Mouse (Mus musculus): ENCODE results near the gene Slc9a1. TPM values are rescaled to one million over a fixed set of nuclear protein-coding genes. Genes with fewer than 3 reads are reported as not detected.

Slc9a1 gene
- polyA plus RNA-seq, 1 experiment from 2014 or later: 7.2 TPM

- no peak for ATAC-seq (replicated peaks; ENCODE audit: extremely low read depth, insufficient read depth, low FRiP score)
- H3K4me3 ChIP-seq (ENCODE audit: low read length): peak overlapping the region; percentile 87
- peak overlapping the region; percentile 86 for H3K4me2 ChIP-seq (ENCODE audit: low read depth, low read length)
- no peaks in the 10 kb centered on the region for H3K27me3 ChIP-seq (ENCODE audit: control insufficient read depth, insufficient read depth, low read length)
- peak overlapping the region; percentile 80 for H3K27ac ChIP-seq (ENCODE audit: low read length)
- no peaks in the 10 kb centered on the region for H3K9me3 ChIP-seq (replicated peaks; ENCODE audit: control insufficient read depth, low read length)
- H3K36me3 ChIP-seq (ENCODE audit: control insufficient read depth, insufficient read depth): no peaks in the 10 kb centered on the region; the same call in 1 of the 2 replicates
- H3K9ac ChIP-seq (ENCODE audit: low read length): peak overlapping the region; percentile 95
- WGBS: 60% methylated on average over 22 of the region's 22 CpGs
- peaks cover 40% of the 10 kb centered on the region for H3K4me1 ChIP-seq (ENCODE audit: control insufficient read depth, insufficient read depth, low read length)
Observed at GRCm38 (mm10) chr4:133370298-133371274, 1.1 kb downstream of the Slc9a1 start.

DNA sequence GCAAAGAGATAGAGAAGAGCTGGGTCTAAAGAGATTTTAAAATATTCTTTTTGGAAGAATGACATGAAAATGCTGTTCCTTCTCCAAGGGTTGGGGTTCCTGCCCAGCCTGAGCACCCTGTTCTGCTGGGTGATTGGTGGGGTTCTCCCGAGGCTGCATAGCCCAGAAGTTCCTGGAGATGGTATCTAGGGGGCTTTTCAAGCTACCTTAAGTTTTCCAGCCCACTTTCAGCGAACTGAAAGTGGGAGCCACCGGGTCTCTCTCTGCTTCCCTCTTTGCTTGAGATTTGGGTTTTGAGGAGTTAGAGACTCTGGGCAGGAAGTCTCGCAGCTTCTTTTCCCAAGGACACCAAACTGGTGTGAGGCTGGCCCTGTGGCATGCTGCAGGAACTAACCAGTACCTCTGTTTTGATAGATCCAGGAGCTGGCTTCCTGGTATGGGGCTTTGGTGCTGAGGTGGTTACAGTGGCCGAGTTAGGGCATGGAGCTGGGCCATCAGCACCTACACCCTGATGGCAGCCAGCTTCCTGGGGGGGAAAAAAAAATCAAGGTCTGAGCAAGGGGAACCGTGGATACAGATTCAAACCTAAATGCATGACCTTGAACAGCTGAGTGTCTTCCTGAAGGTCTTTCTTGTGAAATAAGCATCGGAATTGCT is 2.2 kb downstream of the Slc9a1 start:
- H3K4me3 ChIP-seq (ENCODE audit: low read length): peak overlapping the region; percentile 87
- no peaks in the 10 kb centered on the region for H3K27me3 ChIP-seq (ENCODE audit: control insufficient read depth, insufficient read depth, low read length)
- ATAC-seq (replicated peaks; ENCODE audit: extremely low read depth, insufficient read depth, low FRiP score): no peak
- H3K27ac ChIP-seq (ENCODE audit: low read length): peak overlapping the region; percentile 72
- H3K4me2 ChIP-seq (ENCODE audit: low read depth, low read length): peak overlapping the region; percentile 86
- no peaks in the 10 kb centered on the region; the same call in 1 of the 2 replicates for H3K36me3 ChIP-seq (ENCODE audit: control insufficient read depth, insufficient read depth)
- 44% methylated on average over 7 of the region's 7 CpGs for WGBS
- peak overlapping the region; percentile 95 for H3K9ac ChIP-seq (ENCODE audit: low read length)
- H3K4me1 ChIP-seq (ENCODE audit: control insufficient read depth, insufficient read depth, low read length): peaks cover 50% of the 10 kb centered on the region
- no peaks in the 10 kb centered on the region for H3K9me3 ChIP-seq (replicated peaks; ENCODE audit: control insufficient read depth, low read length)

DNA sequence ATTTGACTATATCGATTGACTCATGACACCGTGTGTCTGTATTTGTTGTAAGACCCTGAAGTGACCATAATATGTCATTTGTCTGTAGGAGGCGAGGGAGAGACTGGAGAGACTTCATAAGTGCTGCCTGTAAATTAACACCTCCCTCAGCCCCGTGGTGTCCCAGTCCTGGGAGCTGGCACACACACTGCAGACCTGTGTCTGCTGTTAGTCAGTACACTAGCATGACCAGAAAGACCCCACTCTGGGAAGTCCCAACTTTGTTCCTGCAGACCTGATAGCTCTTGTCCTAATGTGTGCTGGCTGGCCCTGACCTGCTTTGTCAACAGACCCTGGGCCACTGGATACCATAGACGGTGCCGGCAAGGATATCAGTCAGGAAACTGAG is 2.8 kb downstream of the Slc9a1 start:
- peak overlapping the region; percentile 72 for H3K27ac ChIP-seq (ENCODE audit: low read length)
- peak overlapping the region; percentile 86 for H3K4me2 ChIP-seq (ENCODE audit: low read depth, low read length)
- peak overlapping the region; percentile 95 for H3K9ac ChIP-seq (ENCODE audit: low read length)
- H3K4me1 ChIP-seq (ENCODE audit: control insufficient read depth, insufficient read depth, low read length): peaks cover 50% of the 10 kb centered on the region
- 32% methylated on average over 6 of the region's 6 CpGs for WGBS
- no peaks in the 10 kb centered on the region for H3K9me3 ChIP-seq (replicated peaks; ENCODE audit: control insufficient read depth, low read length)
- ATAC-seq (replicated peaks; ENCODE audit: extremely low read depth, insufficient read depth, low FRiP score): no peak; the same call in 1 of the 2 replicates
- no peaks in the 10 kb centered on the region for H3K27me3 ChIP-seq (ENCODE audit: control insufficient read depth, insufficient read depth, low read length)
- H3K36me3 ChIP-seq (ENCODE audit: control insufficient read depth, insufficient read depth): no peaks in the 10 kb centered on the region; the same call in 1 of the 2 replicates
- H3K4me3 ChIP-seq (ENCODE audit: low read length): peak overlapping the region; percentile 87

- H3K4me1 ChIP-seq (ENCODE audit: control insufficient read depth, insufficient read depth, low read length): peaks cover 67% of the 10 kb centered on the region
- H3K9ac ChIP-seq (ENCODE audit: low read length): no peak overlapping the region
- no peaks in the 10 kb centered on the region; the same call in 1 of the 2 replicates for H3K36me3 ChIP-seq (ENCODE audit: control insufficient read depth, insufficient read depth)
- no peaks in the 10 kb centered on the region for H3K27me3 ChIP-seq (ENCODE audit: control insufficient read depth, insufficient read depth, low read length)
- WGBS: 71% methylated on average over 4 of the region's 4 CpGs
- H3K4me3 ChIP-seq (ENCODE audit: low read length): no peak overlapping the region
- no peak overlapping the region for H3K27ac ChIP-seq (ENCODE audit: low read length)
- no peak overlapping the region for H3K4me2 ChIP-seq (ENCODE audit: low read depth, low read length)
- H3K9me3 ChIP-seq (replicated peaks; ENCODE audit: control insufficient read depth, low read length): no peaks in the 10 kb centered on the region
- no peak for ATAC-seq (replicated peaks; ENCODE audit: extremely low read depth, insufficient read depth, low FRiP score)
Observed at GRCm38 (mm10) chr4:133374011-133374410, 4.5 kb downstream of the Slc9a1 start.

- H3K4me1 ChIP-seq (ENCODE audit: control insufficient read depth, insufficient read depth, low read length): peaks cover 70% of the 10 kb centered on the region
- H3K9ac ChIP-seq (ENCODE audit: low read length): 0 out of 2 replicates have a peak overlapping the region, but pooled peaks have one; percentile 3
- no peak for ATAC-seq (replicated peaks; ENCODE audit: extremely low read depth, insufficient read depth, low FRiP score)
- H3K36me3 ChIP-seq (ENCODE audit: control insufficient read depth, insufficient read depth): no peaks in the 10 kb centered on the region; the same call in 1 of the 2 replicates
- H3K27me3 ChIP-seq (ENCODE audit: control insufficient read depth, insufficient read depth, low read length): no peaks in the 10 kb centered on the region
- 43% methylated on average over 10 of the region's 10 CpGs for WGBS
- 0 out of 2 replicates have a peak overlapping the region, but pooled peaks have one; percentile 1 for H3K4me2 ChIP-seq (ENCODE audit: low read depth, low read length)
- no peaks in the 10 kb centered on the region for H3K9me3 ChIP-seq (replicated peaks; ENCODE audit: control insufficient read depth, low read length)
- peak overlapping the region; percentile 45 for H3K27ac ChIP-seq (ENCODE audit: low read length)
- no peak overlapping the region for H3K4me3 ChIP-seq (ENCODE audit: low read length)
Observed at GRCm38 (mm10) chr4:133375812-133376577, 6.5 kb downstream of the Slc9a1 start.

- H3K9me3 ChIP-seq (replicated peaks; ENCODE audit: control insufficient read depth, low read length): no peaks in the 10 kb centered on the region
- no peaks in the 10 kb centered on the region for H3K27me3 ChIP-seq (ENCODE audit: control insufficient read depth, insufficient read depth, low read length)
- 17% methylated on average over 13 of the region's 13 CpGs for WGBS
- H3K4me1 ChIP-seq (ENCODE audit: control insufficient read depth, insufficient read depth, low read length): peaks cover 49% of the 10 kb centered on the region
- peak overlapping the region; percentile 59 for H3K9ac ChIP-seq (ENCODE audit: low read length)
- peak overlapping the region; percentile 32 for H3K4me2 ChIP-seq (ENCODE audit: low read depth, low read length)
- H3K36me3 ChIP-seq (ENCODE audit: control insufficient read depth, insufficient read depth): no peaks in the 10 kb centered on the region; the same call in 1 of the 2 replicates
- ATAC-seq (replicated peaks; ENCODE audit: extremely low read depth, insufficient read depth, low FRiP score): peak; percentile 73
- peak overlapping the region; percentile 76 for H3K27ac ChIP-seq (ENCODE audit: low read length)
- no peak overlapping the region for H3K4me3 ChIP-seq (ENCODE audit: low read length)
Observed at GRCm38 (mm10) chr4:133378236-133379045, 8.9 kb downstream of the Slc9a1 start.

- no peak for ATAC-seq (replicated peaks; ENCODE audit: extremely low read depth, insufficient read depth, low FRiP score)
- H3K4me1 ChIP-seq (ENCODE audit: control insufficient read depth, insufficient read depth, low read length): peaks cover 45% of the 10 kb centered on the region
- peak overlapping the region; percentile 5; the same call in 1 of the 2 replicates for H3K9ac ChIP-seq (ENCODE audit: low read length)
- no peaks in the 10 kb centered on the region; the same call in 1 of the 2 replicates for H3K36me3 ChIP-seq (ENCODE audit: control insufficient read depth, insufficient read depth)
- no peaks in the 10 kb centered on the region for H3K27me3 ChIP-seq (ENCODE audit: control insufficient read depth, insufficient read depth, low read length)
- 40% methylated on average over 5 of the region's 5 CpGs for WGBS
- peak overlapping the region; percentile 76 for H3K27ac ChIP-seq (ENCODE audit: low read length)
- H3K4me3 ChIP-seq (ENCODE audit: low read length): no peak overlapping the region
- no peaks in the 10 kb centered on the region for H3K9me3 ChIP-seq (replicated peaks; ENCODE audit: control insufficient read depth, low read length)
- H3K4me2 ChIP-seq (ENCODE audit: low read depth, low read length): no peak overlapping the region
Observed at GRCm38 (mm10) chr4:133379046-133379347, 9.5 kb downstream of the Slc9a1 start.

GRCm38 (mm10) chr4:133379861-133380260 is 10.4 kb downstream of the Slc9a1 start:
- WGBS: 51% methylated on average over 3 of the region's 3 CpGs
- Histone ChIP-seq H3K4me2 (ENCODE audit: low read depth, low read length) (no peak overlapping the region), H3K27ac (ENCODE audit: low read length) (no peak overlapping the region), H3K27me3 (ENCODE audit: control insufficient read depth, insufficient read depth, low read length) (no peaks in the 10 kb centered on the region), H3K4me1 (ENCODE audit: control insufficient read depth, insufficient read depth, low read length) (peaks cover 45% of the 10 kb centered on the region), H3K4me3 (ENCODE audit: low read length) (no peak overlapping the region), H3K9me3 (replicated peaks; ENCODE audit: control insufficient read depth, low read length) (no peaks in the 10 kb centered on the region), H3K9ac (ENCODE audit: low read length) (no peak overlapping the region), H3K36me3 (ENCODE audit: control insufficient read depth, insufficient read depth) (no peaks in the 10 kb centered on the region; the same call in 1 of the 2 replicates)
- no peak for ATAC-seq (replicated peaks; ENCODE audit: extremely low read depth, insufficient read depth, low FRiP score)
